In the genomic region with DNA sequence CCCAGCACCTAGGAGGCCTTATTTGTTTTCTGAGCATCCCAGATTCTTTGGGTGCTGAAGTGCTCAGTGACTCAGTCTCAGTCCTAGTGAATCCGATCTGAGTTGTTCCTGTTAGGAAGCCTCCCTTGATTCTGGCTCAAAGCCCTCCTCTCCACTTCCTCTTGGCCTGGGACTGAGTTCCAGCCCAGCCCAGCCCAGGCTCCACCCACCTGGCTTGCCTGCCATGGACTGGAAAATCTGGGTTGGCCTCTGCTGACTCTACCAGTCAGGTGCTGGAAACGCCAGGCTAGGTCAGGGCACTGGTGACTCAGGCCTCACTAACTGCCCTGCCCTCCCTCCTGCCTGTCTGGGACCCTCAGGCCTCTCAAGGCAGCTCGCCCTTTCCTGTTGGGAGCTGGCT, we compare ENCODE assay signal across 8 mouse cellular contexts. TPM values are rescaled to one million over a fixed set of nuclear protein-coding genes. Genes with fewer than 3 reads are reported as not detected.
DNase-seq lines count a peak whose midpoint lies in the region; ATAC-seq and TF ChIP-seq lines count a peak whose summit lies in the region.

No protein-coding gene starts in this region.

- H3K4me3 ChIP-seq in midbrain, postnatal 0 days (ENCODE audit: low read depth, low read length), result no peak overlapping the region

- peaks cover 81% of the 10 kb centered on the region for H3K36me3 ChIP-seq in midbrain, postnatal 0 days (ENCODE audit: insufficient read depth, low read length)

- TF ChIP-seq CTCF in midbrain, postnatal 0 days (IDR thresholded peaks at IDR 0.05), result no peak

- DNase-seq in left cerebral cortex, adult 8-10 months (ENCODE audit: low spot score in 2 of 2), result peak; percentile 3 to 34
- DNase-seq in left cerebral cortex, adult 11 months (ENCODE audit: low spot score), result no peak
- peak; percentile 37 to 49 for DNase-seq in cerebellum, adult 18-20 months
- DNase-seq in heart, adult 8-10 months (ENCODE audit: low spot score), result peak; percentile 94
- DNase-seq in kidney, postnatal 36 days, result peak; percentile 95
- DNase-seq in right cerebral cortex, postnatal 14 days, result peak; percentile 14
- DNase-seq in spleen, postnatal 36 days (ENCODE audit: low spot score in 2 of 2), result no peak
- DNase-seq in midbrain, postnatal 0 days (ENCODE audit: low spot score), result no peak

- no peak overlapping the region for H3K4me2 ChIP-seq in midbrain, postnatal 0 days (ENCODE audit: low read depth, low read length, poor library complexity, severe bottlenecking)

- H3K27ac ChIP-seq in midbrain, postnatal 0 days (ENCODE audit: low read depth, low read length), result no peak overlapping the region

- no peaks in the 10 kb centered on the region for H3K4me1 ChIP-seq in midbrain, postnatal 0 days (ENCODE audit: insufficient read depth, low read length)

- H3K27me3 ChIP-seq in midbrain, postnatal 0 days (ENCODE audit: insufficient read depth, low read length), result no peaks in the 10 kb centered on the region

- no peak overlapping the region for H3K9ac ChIP-seq in midbrain, postnatal 0 days (replicated peaks; ENCODE audit: low read length, poor library complexity, severe bottlenecking)

- H3K9me3 ChIP-seq in midbrain, postnatal 0 days (ENCODE audit: low read length), result no peaks in the 10 kb centered on the region

- WGBS in midbrain, postnatal 0 days, result 90% methylated on average over 3 of the region's 3 CpGs

- ATAC-seq in midbrain, postnatal 0 days (ENCODE audit: low FRiP score), result no peak

RNA-seq across cellular contexts. Expression of a gene that starts 8.1 kb away (rescaled TPM):
- total RNA-seq in left cerebral cortex, adult 8-10 months (2022), result 10 to 100 TPM; 40.0 to 42.3 (median 40.8) TPM
- total RNA-seq in heart, adult 8-10 months (2022), result 10 to 100 TPM; 11.0 to 14.5 (median 11.9) TPM
- total RNA-seq in midbrain, postnatal 0 days (2014; rRNA removed), result 38.0 and 46.8 TPM in 2 replicates
- polyA plus RNA-seq in midbrain, postnatal 0 days (2015; fragmentation: Nextera tagmentation; extraction: Ambion mirVana), result 25.8 and 26.8 TPM in 2 replicates

RNA-seq across cellular contexts. Expression of a gene that starts 19.4 kb away (rescaled TPM):
- 10 to 100 TPM; 61.2 to 73.0 (median 62.4) TPM for total RNA-seq in left cerebral cortex, adult 8-10 months (2022)
- total RNA-seq in heart, adult 8-10 months (2022), result 100 to 1,000 TPM; 124 to 147 (median 134) TPM
- total RNA-seq in midbrain, postnatal 0 days (2014; rRNA removed), result 64.9 and 92.7 TPM in 2 replicates
- polyA plus RNA-seq in midbrain, postnatal 0 days (2015; fragmentation: Nextera tagmentation; extraction: Ambion mirVana), result 42.7 and 46.0 TPM in 2 replicates

RNA-seq across cellular contexts. Expression of a gene that starts 20.5 kb away (rescaled TPM):
- total RNA-seq in left cerebral cortex, adult 8-10 months (2022), result 10 to 100 TPM; 18.3 to 24.8 (median 19.8) TPM
- total RNA-seq in heart, adult 8-10 months (2022), result 10 to 100 TPM; 37.3 to 51.5 (median 39.8) TPM
- total RNA-seq in midbrain, postnatal 0 days (2014; rRNA removed), result 36.6 and 37.9 TPM in 2 replicates
- polyA plus RNA-seq in midbrain, postnatal 0 days (2015; fragmentation: Nextera tagmentation; extraction: Ambion mirVana), result 24.0 and 25.3 TPM in 2 replicates

Comparison
In these comparisons a context has a peak if more than half of its experiments do, and no peak if none do; other contexts are left out.
1. DNase-seq: peak in left cerebral cortex, adult 8-10 months (2 of 2), cerebellum, adult 18-20 months (2 of 2), heart, adult 8-10 months (single experiment), kidney, postnatal 36 days (2 of 2) and right cerebral cortex, postnatal 14 days (single experiment); none in left cerebral cortex, adult 11 months (single experiment), spleen, postnatal 36 days (0 of 2) and midbrain, postnatal 0 days (single experiment).